Mouse (Mus musculus) frontal cortex, postnatal 10 days (tissue): ENCODE data around the gene Rab14.

Experiments used
- DNase-seq, 2 experiments: peaks; one replicate each; pipeline ENCODE4 v3.0.0; 2022; ENCODE audit warnings: low spot score in 2 of 2, mixed read lengths in 1 of 2

Gene Rab14

GRCm38 (mm10) chr2:35200898-35201668 lies at the start of gene Rab14:
TSS of gene Rab14 (minus strand) at chr2:35201120.
- DNase-seq: peak; percentile 99 to 100

DNA sequence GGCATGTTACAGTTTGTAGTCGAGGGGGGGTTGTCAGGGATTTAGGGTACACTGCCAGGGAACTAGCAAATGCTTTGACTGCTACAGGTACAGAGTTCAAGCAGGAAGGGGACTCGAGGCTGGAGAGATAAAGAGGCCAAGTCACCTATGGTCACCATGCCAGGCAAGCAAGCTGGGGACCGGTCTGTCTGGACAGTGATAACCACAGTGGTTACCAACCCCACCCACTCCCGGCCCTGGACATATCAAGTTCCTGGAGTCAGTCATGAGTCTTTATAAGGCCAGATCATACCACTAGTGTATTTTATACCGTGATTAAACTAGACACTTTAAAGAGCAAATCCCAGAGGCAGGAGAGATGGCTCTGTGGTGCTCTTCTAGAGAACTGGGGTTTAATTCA lies 46.8 kb upstream of the Rab14 start:
- DNase-seq: no peak

DNA sequence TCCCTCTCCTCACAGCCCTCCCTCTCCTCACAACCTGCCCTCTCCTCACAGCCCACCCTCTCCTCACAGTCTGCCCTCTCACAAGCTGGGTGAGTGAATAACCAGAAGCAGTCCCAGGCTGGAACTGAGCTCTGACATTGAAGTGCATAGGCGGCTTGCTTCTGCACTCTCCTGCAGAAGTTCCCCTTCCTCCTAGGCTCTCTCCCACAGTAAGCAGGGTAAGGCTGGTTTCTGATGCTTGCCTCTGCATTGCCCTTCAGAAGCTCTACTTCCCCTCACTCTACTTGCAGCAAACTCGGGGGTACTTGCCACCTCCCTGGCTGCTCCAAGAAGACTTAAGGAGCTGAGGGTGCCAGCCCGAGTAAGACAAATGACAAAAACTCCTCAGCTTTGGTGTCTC lies 43.3 kb upstream of the Rab14 start:
- DNase-seq: no peak

- DNase-seq: no peak
Measured at GRCm38 (mm10) chr2:35235021-35235420, 34.1 kb upstream of the Rab14 start.

DNA sequence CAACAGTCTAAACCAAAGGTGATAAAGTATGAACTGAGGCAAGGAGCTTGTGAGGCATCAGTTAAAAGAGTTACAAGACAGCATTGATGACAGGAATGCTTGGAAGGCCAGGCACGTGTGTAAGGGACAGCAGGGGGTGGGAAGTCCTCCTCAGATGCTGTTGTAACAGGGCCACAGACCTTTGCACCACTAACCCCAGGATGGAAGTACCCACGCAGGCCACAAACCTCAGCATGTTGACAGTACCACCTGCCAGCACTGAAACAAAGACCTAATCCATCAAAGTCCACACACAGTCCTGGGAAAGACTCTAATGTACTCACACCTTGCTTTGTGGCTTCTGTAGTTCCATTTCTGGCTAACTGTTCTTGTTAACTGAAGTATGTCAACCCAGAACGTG lies 33.0 kb upstream of the Rab14 start:
- DNase-seq: no peak

GRCm38 (mm10) chr2:35232595-35233445 lies 31.9 kb upstream of the Rab14 start:
- DNase-seq: no peak

GRCm38 (mm10) chr2:35231871-35232270 lies 31.0 kb upstream of the Rab14 start:
- no peak for DNase-seq

DNA sequence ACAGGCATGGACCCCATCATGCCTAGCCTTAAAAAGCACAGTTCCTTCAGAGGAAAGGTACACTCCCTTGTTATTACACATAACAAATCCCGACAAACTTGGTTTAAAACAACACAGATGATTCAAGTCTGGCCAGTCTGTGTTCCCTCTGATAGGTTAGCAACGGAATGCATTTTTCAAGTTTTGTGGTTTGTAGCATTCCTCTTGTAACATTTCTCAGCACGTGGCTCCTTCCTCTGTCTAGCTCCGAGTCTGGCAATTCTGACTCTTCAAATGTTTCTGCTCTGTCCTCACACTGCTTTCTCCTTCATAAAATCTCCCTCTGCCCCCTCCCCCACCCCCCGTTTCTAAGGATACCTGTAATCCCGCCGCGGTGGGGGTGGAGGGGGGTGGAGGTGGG lies 29.3 kb upstream of the Rab14 start:
- DNase-seq: no peak

DNA sequence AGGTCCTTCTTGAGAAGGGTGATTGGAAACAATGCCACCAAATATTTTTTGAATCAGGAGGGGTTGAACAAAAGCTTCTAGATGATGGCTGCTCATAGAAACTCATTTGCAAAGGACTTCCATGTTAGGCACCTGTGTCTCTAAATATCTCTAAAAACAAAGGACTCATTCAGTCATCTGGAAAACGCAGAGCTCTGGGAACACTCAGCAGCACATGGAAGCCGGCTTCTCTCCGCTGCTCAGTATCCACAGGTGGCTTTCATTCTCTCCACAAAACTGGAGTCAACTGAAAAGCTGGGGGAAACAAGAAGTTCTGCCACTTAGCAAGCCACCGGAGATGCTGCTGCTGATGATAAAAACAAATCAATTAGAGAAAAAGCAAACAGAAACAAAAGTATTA lies 27.2 kb upstream of the Rab14 start:
- DNase-seq: no peak

GRCm38 (mm10) chr2:35224285-35224684 lies 23.4 kb upstream of the Rab14 start:
- no peak for DNase-seq

DNA sequence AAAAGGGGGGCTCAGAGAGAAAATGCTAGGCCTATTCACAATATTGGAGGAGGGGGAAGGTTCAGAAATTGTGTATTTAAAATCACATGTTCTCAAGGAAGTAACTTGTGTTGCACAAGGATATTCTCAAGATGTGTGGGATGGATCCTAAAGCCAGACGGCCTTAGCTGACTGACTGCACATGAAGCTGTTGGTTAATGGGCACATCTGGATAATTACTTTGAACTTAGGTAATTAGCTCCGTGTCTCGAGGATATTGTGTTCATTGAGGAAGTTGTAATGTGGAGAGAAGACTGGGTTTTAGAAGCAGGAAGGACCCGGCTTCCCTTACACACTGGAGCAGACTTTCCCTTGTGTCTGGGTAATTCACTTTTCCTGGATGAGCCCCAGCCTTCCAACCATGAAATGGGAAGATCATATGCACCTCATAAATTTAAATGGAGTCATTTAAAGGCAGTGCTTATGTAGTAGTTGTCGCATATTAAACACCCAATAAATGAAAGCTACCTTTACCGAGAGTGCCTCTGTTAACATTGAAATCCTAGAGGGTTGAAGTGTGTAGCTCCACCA lies 22.0 kb upstream of the Rab14 start:
- no peak for DNase-seq

DNA sequence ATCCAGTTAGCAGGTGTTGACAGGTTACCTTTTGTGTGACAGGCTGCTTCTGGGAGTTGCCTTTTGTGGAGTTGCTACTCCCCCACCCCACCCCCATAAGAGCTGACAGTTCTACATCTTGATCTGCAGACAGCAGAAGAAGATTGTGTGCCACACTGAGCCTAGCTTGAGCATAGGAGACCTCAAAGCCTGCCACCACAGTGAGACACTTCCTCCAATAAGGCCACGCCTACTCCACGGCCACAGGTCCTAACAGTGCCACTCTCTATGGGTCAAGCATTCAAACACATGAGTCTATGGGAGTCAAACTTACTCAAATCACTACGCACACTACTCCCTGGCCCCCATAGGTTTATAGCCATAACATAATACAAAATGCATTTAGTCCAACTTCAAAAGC lies 17.8 kb upstream of the Rab14 start:
- DNase-seq: no peak

DNA sequence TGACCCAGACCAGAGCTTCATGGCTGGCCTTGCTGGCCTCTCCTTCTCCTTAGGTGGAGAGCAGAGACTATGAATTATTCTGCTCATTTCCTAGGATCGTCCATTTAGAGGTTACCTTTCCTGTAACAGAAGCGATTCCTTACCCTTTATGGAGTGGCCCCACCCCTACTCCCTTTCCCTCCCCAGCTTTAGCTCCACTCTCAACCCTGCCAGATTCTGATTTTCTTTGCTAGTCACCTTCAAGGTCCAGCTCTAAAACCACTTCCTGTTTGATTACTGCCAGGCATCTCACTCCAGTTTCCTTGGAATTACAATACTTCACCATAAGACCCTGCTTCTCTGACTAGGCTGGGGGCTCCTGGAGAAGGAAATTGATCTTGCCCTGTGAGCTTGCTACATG lies 15.8 kb upstream of the Rab14 start:
- no peak for DNase-seq

DNA sequence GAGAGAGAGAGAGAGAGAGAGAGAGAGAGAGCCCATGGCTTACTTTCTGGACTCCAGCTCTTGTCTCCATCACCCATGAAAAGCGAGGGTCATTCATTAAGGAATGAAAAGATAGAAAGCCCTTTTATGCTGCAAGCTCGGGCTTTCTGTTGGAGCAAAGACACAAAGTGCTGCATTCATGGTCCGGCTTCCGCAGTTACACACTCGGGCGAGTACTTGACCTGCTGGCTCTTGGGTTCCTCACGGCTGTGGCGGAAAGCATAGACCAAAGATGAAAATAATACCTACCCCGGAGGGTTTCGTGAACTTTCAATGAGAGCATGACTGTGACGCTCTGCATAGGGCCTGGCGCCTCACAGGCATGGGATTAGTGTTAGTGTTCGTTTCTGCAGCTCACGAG lies 14.4 kb upstream of the Rab14 start:
- no peak for DNase-seq

- DNase-seq: peak; percentile 68 to 82
Measured at GRCm38 (mm10) chr2:35214881-35215358, 14.0 kb upstream of the Rab14 start.

GRCm38 (mm10) chr2:35213345-35213910 lies 12.5 kb upstream of the Rab14 start:
- no peak for DNase-seq

DNA sequence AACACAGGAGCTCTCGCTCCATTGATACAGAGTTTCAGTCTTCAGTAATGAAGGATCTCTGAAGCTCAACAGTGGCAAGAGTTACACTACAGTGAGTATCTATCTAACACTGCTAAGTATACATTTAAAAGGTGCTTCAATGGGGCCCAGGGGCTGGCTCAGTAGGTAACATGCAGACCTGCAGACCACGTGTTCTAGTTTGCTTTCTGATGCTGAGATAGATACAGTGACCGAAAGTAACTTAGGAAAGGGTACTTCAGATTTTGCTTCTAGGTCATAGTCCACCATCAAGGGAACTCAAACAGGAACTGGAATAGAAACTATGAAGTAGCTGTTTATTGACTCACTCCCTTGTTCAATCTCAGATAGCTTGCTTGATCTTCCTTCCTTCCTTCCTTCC lies 10.8 kb upstream of the Rab14 start:
- DNase-seq: no peak

DNA sequence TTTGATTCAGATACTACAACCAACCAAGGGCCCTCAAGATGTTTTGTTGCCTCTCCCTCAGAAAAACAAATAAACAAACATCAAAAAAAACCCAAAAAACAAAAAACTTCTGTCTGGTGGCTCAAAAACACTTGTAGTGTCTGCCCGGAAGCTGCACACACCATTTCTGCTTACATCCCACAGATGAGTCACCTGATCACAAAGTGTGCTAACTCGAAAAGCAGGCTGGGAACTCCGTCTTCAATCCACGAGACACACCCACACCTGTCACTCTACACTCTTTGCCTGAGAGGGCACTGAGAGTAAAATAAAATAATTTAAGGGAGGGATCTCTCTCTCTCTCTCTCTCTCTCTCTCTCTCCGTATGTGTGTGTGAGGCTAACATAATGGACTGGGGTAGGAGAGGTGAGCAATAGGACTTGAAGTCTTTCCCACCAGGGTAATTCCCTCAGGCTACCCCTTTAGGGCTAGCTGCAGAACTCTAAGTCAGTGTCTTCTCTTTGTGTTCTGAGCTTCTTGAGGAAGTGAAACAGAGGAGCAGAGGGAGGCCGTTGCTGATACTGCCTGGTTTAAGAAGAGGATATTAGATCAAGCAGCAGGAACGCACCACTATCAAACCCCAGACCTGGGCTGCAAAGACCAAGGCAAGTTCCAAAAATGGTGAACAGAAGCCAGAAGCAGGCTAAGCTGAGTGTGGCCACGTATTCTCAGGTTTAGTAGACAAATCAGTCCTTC lies 8.2 kb upstream of the Rab14 start:
- no peak for DNase-seq

- DNase-seq: no peak
Measured at GRCm38 (mm10) chr2:35208054-35208453, 7.1 kb upstream of the Rab14 start.

DNA sequence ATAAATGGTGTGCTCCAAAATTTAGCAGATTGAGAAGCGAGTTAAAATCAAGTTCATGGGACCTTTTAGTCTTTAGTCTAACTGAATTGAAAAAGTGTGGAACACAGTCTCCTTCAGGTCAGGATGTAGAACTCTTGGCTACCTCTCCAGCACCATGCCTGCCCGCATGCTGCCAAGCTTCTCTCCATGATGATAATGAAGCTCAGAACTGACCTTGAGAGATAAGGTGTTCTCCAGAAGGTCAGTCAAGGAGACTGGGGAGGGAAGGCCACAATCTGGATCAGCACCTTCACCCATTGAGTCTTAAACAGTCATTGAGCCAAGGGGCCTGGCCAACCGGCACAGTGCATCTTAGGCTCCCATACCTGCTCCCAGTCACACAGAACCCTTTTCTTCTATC lies 5.8 kb upstream of the Rab14 start:
- DNase-seq: no peak

- no peak for DNase-seq
Measured at GRCm38 (mm10) chr2:35203729-35204128, 2.8 kb upstream of the Rab14 start.
